In the genomic region with DNA sequence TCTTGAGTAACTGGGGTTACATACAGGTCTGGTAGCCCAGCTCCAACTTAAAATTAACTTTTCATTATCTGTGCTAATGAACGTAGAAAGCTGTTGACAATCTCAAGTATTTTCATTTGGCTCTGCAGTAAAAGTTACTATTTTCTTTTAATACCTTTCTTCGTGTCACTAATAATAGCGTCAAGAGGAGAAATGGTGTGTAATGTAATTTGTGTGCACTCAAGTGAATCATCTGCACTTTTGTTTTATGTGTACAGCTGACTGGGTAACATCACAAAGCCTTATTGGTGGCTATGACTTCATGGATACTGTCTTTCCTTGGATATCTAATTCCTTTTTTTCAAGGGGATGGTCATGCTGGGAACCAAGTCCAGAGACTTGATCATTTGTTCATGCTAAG, we compare ENCODE assay signal across 36 mouse cellular contexts. TPM values are rescaled to one million over a fixed set of nuclear protein-coding genes. Genes with fewer than 3 reads are reported as not detected.
"Had no signal": no experiment of that assay in that cellular context is flagged by ENCODE, and none has a peak within 500 bp of the region (broad histone marks: within the 10 kb centered on the region; RNA-seq: fewer than 3 reads in every experiment).

No protein-coding gene starts in this region.

- H3K4me1 ChIP-seq: limb, embryonic 10.5 days; limb, embryonic 12.5 days; limb, embryonic 13.5 days; limb, embryonic 15.5 days; liver, embryonic 12.5 days; liver, embryonic 13.5 days; liver, embryonic 15.5 days; lung, embryonic 15.5 days; midbrain, embryonic 10.5 days; midbrain, embryonic 12.5 days; midbrain, embryonic 13.5 days; midbrain, embryonic 15.5 days had no signal

- H3K36me3 ChIP-seq: limb, embryonic 15.5 days; liver, embryonic 12.5 days; liver, embryonic 13.5 days; liver, embryonic 15.5 days; lung, embryonic 15.5 days; midbrain, embryonic 12.5 days; midbrain, embryonic 13.5 days; midbrain, embryonic 15.5 days had no signal

- H3K9me3 ChIP-seq: limb, embryonic 10.5 days; limb, embryonic 12.5 days; limb, embryonic 13.5 days; limb, embryonic 15.5 days; liver, embryonic 12.5 days; liver, embryonic 13.5 days; liver, embryonic 15.5 days; lung, embryonic 15.5 days; megakaryocyte, embryonic 14.5 days; midbrain, embryonic 10.5 days; midbrain, embryonic 12.5 days; midbrain, embryonic 13.5 days; midbrain, embryonic 15.5 days had no signal

- H3K4me2 ChIP-seq: limb, embryonic 12.5 days; limb, embryonic 13.5 days; limb, embryonic 15.5 days; liver, embryonic 11.5 days; liver, embryonic 12.5 days; liver, embryonic 13.5 days; liver, embryonic 15.5 days; lung, embryonic 14.5 days; lung, embryonic 15.5 days; midbrain, embryonic 11.5 days; midbrain, embryonic 12.5 days; midbrain, embryonic 13.5 days; midbrain, embryonic 15.5 days had no signal

- H3K9ac ChIP-seq: limb, embryonic 12.5 days; limb, embryonic 13.5 days; limb, embryonic 15.5 days; liver, embryonic 12.5 days; liver, embryonic 13.5 days; liver, embryonic 14.5 days; liver, embryonic 15.5 days; liver, postnatal 0 days; lung, embryonic 14.5 days; lung, embryonic 15.5 days; midbrain, embryonic 12.5 days; midbrain, embryonic 13.5 days; midbrain, embryonic 15.5 days had no signal

- H3K27ac ChIP-seq: left cerebral cortex, adult 2 months; limb, embryonic 10.5 days; limb, embryonic 12.5 days; limb, embryonic 13.5 days; limb, embryonic 15.5 days; liver, embryonic 12.5 days; liver, embryonic 13.5 days; liver, embryonic 14.5 days; liver, embryonic 15.5 days; lung, embryonic 15.5 days; macrophage; midbrain, embryonic 10.5 days; midbrain, embryonic 12.5 days; midbrain, embryonic 13.5 days; midbrain, embryonic 15.5 days had no signal

- ATAC-seq: liver, embryonic 12.5 days; liver, postnatal 0 days; lung, postnatal 0 days; midbrain, embryonic 13.5 days; midbrain, embryonic 15.5 days; midbrain, embryonic 16.5 days had no signal

- DNase-seq: left cerebral cortex, postnatal 4 days; liver, embryonic 13.5 days; liver, postnatal 0 days; lung, adult 18-20 months; lung, adult 2 months; lung, embryonic 14.5 days; lung, postnatal 10 days; lung, postnatal 14 days; lung, postnatal 36 days; lung, postnatal 4 days; midbrain, embryonic 14.5 days had no signal

- H3K4me3 ChIP-seq: left cerebral cortex, adult 2 months; limb, embryonic 10.5 days; limb, embryonic 12.5 days; limb, embryonic 13.5 days; limb, embryonic 15.5 days; liver, embryonic 12.5 days; liver, embryonic 13.5 days; liver, embryonic 15.5 days; lung, embryonic 15.5 days; megakaryocyte, embryonic 14.5 days; midbrain, embryonic 10.5 days; midbrain, embryonic 12.5 days; midbrain, embryonic 13.5 days; midbrain, embryonic 15.5 days; myocyte had no signal

- H3K27me3 ChIP-seq: limb, embryonic 12.5 days; limb, embryonic 13.5 days; limb, embryonic 15.5 days; liver, embryonic 12.5 days; liver, embryonic 13.5 days; liver, embryonic 15.5 days; lung, embryonic 15.5 days; megakaryocyte, embryonic 14.5 days; midbrain, embryonic 12.5 days; midbrain, embryonic 13.5 days; midbrain, embryonic 15.5 days had no signal

RNA-seq across cellular contexts. Expression of a gene that starts 1.1 kb away (rescaled TPM):
- polyA plus RNA-seq: limb, embryonic 10.5 days; limb, embryonic 11.5 days; limb, embryonic 12.5 days; limb, embryonic 13.5 days; limb, embryonic 15.5 days; liver, adult 2 months; liver, embryonic 11.5 days; liver, embryonic 12.5 days; liver, embryonic 13.5 days; liver, embryonic 14.5 days; liver, embryonic 15.5 days; liver, embryonic 16.5 days; liver, postnatal 0 days; lung, adult 2 months; lung, embryonic 14.5 days; lung, embryonic 15.5 days; lung, embryonic 16.5 days; lung, postnatal 0 days; macrophage; midbrain, embryonic 10.5 days; midbrain, embryonic 12.5 days; midbrain, embryonic 13.5 days; midbrain, embryonic 14.5 days; midbrain, embryonic 15.5 days; midbrain, embryonic 16.5 days; midbrain, postnatal 0 days; myocyte had no signal
